Mouse (Mus musculus) heart, adult 9 months (tissue): ENCODE measurements around the gene Ddx19b.
"Not testable (repeated sequence)": the region's sequence is repeated elsewhere in the genome, so short reads cannot be mapped to it uniquely, and the experiment has no call there.

Source experiments
- DNase-seq, 2 experiments: peaks; one replicate each; pipeline ENCODE4 v3.0.0; 2022; ENCODE audit warnings: low spot score in 2 of 2

Ddx19b gene

GRCm38 (mm10) chr8:111034276-111034675 is 2.7 kb upstream of the Ddx19b start:
- no peak for DNase-seq

- DNase-seq = peak; percentile 99 to 100
Observed at GRCm38 (mm10) chr8:111033482-111034215, 2.1 kb upstream of the Ddx19b start.

GRCm38 (mm10) chr8:111032916-111033315 is 1.4 kb upstream of the Ddx19b start, which contains the start of gene Aars:
Aars (plus strand) TSS chr8:111033144.
- DNase-seq = no peak

GRCm38 (mm10) chr8:111030045-111030444 is 1.5 kb downstream of the Ddx19b start:
- DNase-seq = no peak

GRCm38 (mm10) chr8:111029589-111029988 is 2.0 kb downstream of the Ddx19b start:
- DNase-seq = no peak

- DNase-seq = peak; percentile 80 to 82
Observed at GRCm38 (mm10) chr8:111027391-111027937, 4.1 kb downstream of the Ddx19b start.

GRCm38 (mm10) chr8:111026609-111027008 is 4.9 kb downstream of the Ddx19b start:
- not testable (repeated sequence) for DNase-seq

GRCm38 (mm10) chr8:111010230-111010991 is 21.1 kb downstream of the Ddx19b start:
- DNase-seq = not testable (repeated sequence)

- peak; percentile 80 to 88 for DNase-seq
Observed at GRCm38 (mm10) chr8:110997547-110998531, 33.7 kb downstream of the Ddx19b start, which contains the start of gene Ddx19a. Ddx19a (minus strand) TSS chr8:110997800.

GRCm38 (mm10) chr8:110996641-110997430 is 34.7 kb downstream of the Ddx19b start:
- DNase-seq = no peak

- DNase-seq = peak in 1 of 2 experiments; percentile 10
Observed at GRCm38 (mm10) chr8:110990017-110990416, 41.5 kb downstream of the Ddx19b start.

- DNase-seq = no peak
Observed at GRCm38 (mm10) chr8:110987805-110988744, 43.5 kb downstream of the Ddx19b start.

- no peak for DNase-seq
Observed at GRCm38 (mm10) chr8:110981304-110981703, 50.2 kb downstream of the Ddx19b start.

GRCm38 (mm10) chr8:110977987-110978386 is 53.6 kb downstream of the Ddx19b start:
- DNase-seq = not testable (repeated sequence)

- DNase-seq = not testable (repeated sequence)
Observed at GRCm38 (mm10) chr8:110976532-110976931, 55.0 kb downstream of the Ddx19b start.

GRCm38 (mm10) chr8:110969910-110970770 is 61.4 kb downstream of the Ddx19b start:
- peak; percentile 88 to 95 for DNase-seq

GRCm38 (mm10) chr8:110967326-110967725 is 64.2 kb downstream of the Ddx19b start:
- DNase-seq = no peak

GRCm38 (mm10) chr8:110966586-110966985 is 65.0 kb downstream of the Ddx19b start:
- peak in 1 of 2 experiments; percentile 49 for DNase-seq
